Mouse (Mus musculus): ENCODE results near the gene C1ql4. TPM values are rescaled to one million over a fixed set of nuclear protein-coding genes. Genes with fewer than 3 reads are reported as not detected.

Gene C1ql4
- polyA plus RNA-seq, 1 experiment = not detected

GRCm38 (mm10) chr15:99093291-99094258, 6.0 kb upstream of the C1ql4 start:
- Histone ChIP-seq H3K4me1 (peaks cover 60% of the 10 kb centered on the region), H3K36me3 (replicated peaks; ENCODE audit: low read length) (no peaks in the 10 kb centered on the region), H3K27me3 (replicated peaks) (peaks cover 93% of the 10 kb centered on the region), H3K4me3 (replicated peaks) (peak overlapping the region; percentile 89), H3K9me3 (no peaks in the 10 kb centered on the region)
- TF ChIP-seq GATA1 (IDR thresholded peaks at IDR 0.05; ENCODE audit: borderline replicate concordance, low read length) (no peak), FLI1 (IDR thresholded peaks at IDR 0.05; ENCODE audit: low read length) (no peak)

GRCm38 (mm10) chr15:99092870-99093269, 5.3 kb upstream of the C1ql4 start, which contains the start of gene Dnajc22:
TSS of gene Dnajc22 (plus strand) at chr15:99093170.
- Histone ChIP-seq H3K4me3 (replicated peaks) (peak within 1 kb of the TSS; percentile 89), H3K36me3 (replicated peaks; ENCODE audit: low read length) (no peaks in the 10 kb centered on the region), H3K27me3 (replicated peaks) (peaks cover 93% of the 10 kb centered on the region), H3K4me1 (peaks cover 60% of the 10 kb centered on the region), H3K9me3 (no peaks in the 10 kb centered on the region)
- TF ChIP-seq GATA1 (IDR thresholded peaks at IDR 0.05; ENCODE audit: borderline replicate concordance, low read length) (no peak), FLI1 (IDR thresholded peaks at IDR 0.05; ENCODE audit: low read length) (no peak)

GRCm38 (mm10) chr15:99089069-99089468, 1.5 kb upstream of the C1ql4 start:
- peak overlapping the region; percentile 62 for H3K4me3 ChIP-seq (replicated peaks)
- no peak for TF ChIP-seq FLI1 (IDR thresholded peaks at IDR 0.05; ENCODE audit: low read length)
- no peak for TF ChIP-seq GATA1 (IDR thresholded peaks at IDR 0.05; ENCODE audit: borderline replicate concordance, low read length)
- H3K36me3 ChIP-seq (replicated peaks; ENCODE audit: low read length) = peaks cover under 1% of the 10 kb centered on the region
- peaks cover 91% of the 10 kb centered on the region for H3K27me3 ChIP-seq (replicated peaks)
- peaks cover 49% of the 10 kb centered on the region for H3K4me1 ChIP-seq
- H3K9me3 ChIP-seq = peaks cover 6% of the 10 kb centered on the region; the same call in 1 of the 2 replicates

- peaks cover 49% of the 10 kb centered on the region for H3K4me1 ChIP-seq
- TF ChIP-seq FLI1 (IDR thresholded peaks at IDR 0.05; ENCODE audit: low read length) (no peak), GATA1 (IDR thresholded peaks at IDR 0.05; ENCODE audit: borderline replicate concordance, low read length) (no peak)
- peaks cover 6% of the 10 kb centered on the region; the same call in 1 of the 2 replicates for H3K9me3 ChIP-seq
- H3K27me3 ChIP-seq (replicated peaks) = peaks cover 84% of the 10 kb centered on the region
- H3K4me3 ChIP-seq (replicated peaks) = peak overlapping the region; percentile 88
- peaks cover 7% of the 10 kb centered on the region for H3K36me3 ChIP-seq (replicated peaks; ENCODE audit: low read length)
These were observed 675 bp upstream of the C1ql4 start for GRCm38 (mm10) chr15:99088292-99088691.

- peaks cover 45% of the 10 kb centered on the region for H3K4me1 ChIP-seq
- peaks cover 6% of the 10 kb centered on the region; the same call in 1 of the 2 replicates for H3K9me3 ChIP-seq
- no peak overlapping the region for H3K4me3 ChIP-seq (replicated peaks)
- peaks cover 64% of the 10 kb centered on the region for H3K27me3 ChIP-seq (replicated peaks)
- TF ChIP-seq GATA1 (IDR thresholded peaks at IDR 0.05; ENCODE audit: borderline replicate concordance, low read length) (no peak), FLI1 (IDR thresholded peaks at IDR 0.05; ENCODE audit: low read length) (no peak)
- peaks cover 30% of the 10 kb centered on the region for H3K36me3 ChIP-seq (replicated peaks; ENCODE audit: low read length)
These were observed 1.6 kb downstream of the C1ql4 start for GRCm38 (mm10) chr15:99085997-99086396.

- peaks cover 43% of the 10 kb centered on the region for H3K36me3 ChIP-seq (replicated peaks; ENCODE audit: low read length)
These were observed 3.0 kb downstream of the C1ql4 start for GRCm38 (mm10) chr15:99084618-99085017.

GRCm38 (mm10) chr15:99083867-99084557, 3.6 kb downstream of the C1ql4 start:
- H3K4me1 ChIP-seq = peaks cover 43% of the 10 kb centered on the region
- peaks cover 45% of the 10 kb centered on the region for H3K27me3 ChIP-seq (replicated peaks)
- H3K9me3 ChIP-seq = peaks cover 6% of the 10 kb centered on the region; the same call in 1 of the 2 replicates
- TF ChIP-seq FLI1 (IDR thresholded peaks at IDR 0.05; ENCODE audit: low read length) = no peak
- no peak for TF ChIP-seq GATA1 (IDR thresholded peaks at IDR 0.05; ENCODE audit: borderline replicate concordance, low read length)
- peaks cover 45% of the 10 kb centered on the region for H3K36me3 ChIP-seq (replicated peaks; ENCODE audit: low read length)
- H3K4me3 ChIP-seq (replicated peaks) = no peak overlapping the region

More at GRCm38 (mm10) chr15:99084618-99085017, 3.0 kb downstream of the C1ql4 start:
- Histone ChIP-seq H3K27me3 (replicated peaks) (peaks cover 51% of the 10 kb centered on the region), H3K9me3 (peaks cover 6% of the 10 kb centered on the region; the same call in 1 of the 2 replicates), H3K4me1 (peaks cover 47% of the 10 kb centered on the region), H3K4me3 (replicated peaks) (no peak overlapping the region)
- no peak for TF ChIP-seq FLI1 (IDR thresholded peaks at IDR 0.05; ENCODE audit: low read length)
- no peak for TF ChIP-seq GATA1 (IDR thresholded peaks at IDR 0.05; ENCODE audit: borderline replicate concordance, low read length)

GRCm38 (mm10) chr15:99083258-99083657, 4.4 kb downstream of the C1ql4 start:
- peaks cover 6% of the 10 kb centered on the region; the same call in 1 of the 2 replicates for H3K9me3 ChIP-seq
- peaks cover 53% of the 10 kb centered on the region for H3K36me3 ChIP-seq (replicated peaks; ENCODE audit: low read length)
- TF ChIP-seq FLI1 (IDR thresholded peaks at IDR 0.05; ENCODE audit: low read length) (no peak), GATA1 (IDR thresholded peaks at IDR 0.05; ENCODE audit: borderline replicate concordance, low read length) (no peak)
- no peak overlapping the region for H3K4me3 ChIP-seq (replicated peaks)
- peaks cover 37% of the 10 kb centered on the region for H3K27me3 ChIP-seq (replicated peaks)
- peaks cover 42% of the 10 kb centered on the region for H3K4me1 ChIP-seq

GRCm38 (mm10) chr15:99082840-99083239, 4.8 kb downstream of the C1ql4 start:
- H3K36me3 ChIP-seq (replicated peaks; ENCODE audit: low read length) = peaks cover 57% of the 10 kb centered on the region
- H3K27me3 ChIP-seq (replicated peaks) = peaks cover 33% of the 10 kb centered on the region
- no peak overlapping the region for H3K4me3 ChIP-seq (replicated peaks)
- TF ChIP-seq FLI1 (IDR thresholded peaks at IDR 0.05; ENCODE audit: low read length) = no peak
- TF ChIP-seq GATA1 (IDR thresholded peaks at IDR 0.05; ENCODE audit: borderline replicate concordance, low read length) = no peak
- H3K4me1 ChIP-seq = peaks cover 42% of the 10 kb centered on the region
- peaks cover 6% of the 10 kb centered on the region; the same call in 1 of the 2 replicates for H3K9me3 ChIP-seq
